Mouse (Mus musculus) pancreas, adult 10 weeks (tissue): ENCODE measurements around the gene Med12l. TPM values are rescaled to one million over a fixed set of nuclear protein-coding genes. Genes with fewer than 3 reads are reported as not detected.

Experiments
- polyA plus RNA-seq: library from polyadenylated mRNA; stranded (reverse); fragments of 350-450 nt; fragmentation: Illumina TruSeq; extraction: RNeasy Lipid Tissue Mini Kit (QIAGEN cat#74804); gene quantifications from one replicate; pipeline ENCODE4 v1.2.3, GENCODE M21; 2015; ENCODE audit warnings: low read depth, low replicate concordance; ENCODE audit not compliant: insufficient read depth

The Med12l gene
- 0.42 TPM for polyA plus RNA-seq

GRCm38 (mm10) chr3:59005271-59005995 lies at the start of gene Med12l:
TSS of gene Med12l (plus strand) at chr3:59005825.

GRCm38 (mm10) chr3:59101218-59101986 lies 95.8 kb downstream of the Med12l start, which contains the start of gene Gpr171:
TSS of gene Gpr171 (minus strand) at chr3:59101821.

GRCm38 (mm10) chr3:59153424-59153823 lies 147.8 kb downstream of the Med12l start, which contains the start of gene P2ry14:
TSS of gene P2ry14 (minus strand) at chr3:59153618.

DNA sequence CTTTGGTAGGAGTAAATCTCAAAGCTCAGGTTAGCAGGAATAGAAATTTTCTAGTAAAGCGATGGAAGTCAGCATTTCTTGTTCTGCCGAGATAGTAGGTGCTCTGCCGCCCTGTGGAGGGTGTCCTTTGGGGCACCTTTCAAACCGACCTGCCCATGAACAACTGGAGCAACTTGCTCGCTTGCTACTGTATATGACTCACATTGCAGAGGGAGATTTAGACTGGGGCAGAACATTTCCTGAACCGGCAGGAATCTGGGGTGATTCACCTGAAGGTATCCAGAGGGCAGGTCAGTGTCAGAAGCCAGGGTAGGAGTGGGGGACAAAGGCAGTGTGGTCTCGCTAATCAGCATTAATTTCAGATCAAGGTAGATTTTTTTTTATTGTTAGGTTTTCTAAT lies 189.3 kb downstream of the Med12l start, which contains the start of gene Gpr87:
Gpr87 (minus strand) TSS at position 167 of the 400 bp plus-strand sequence.

GRCm38 (mm10) chr3:59210727-59211126 lies 205.1 kb downstream of the Med12l start, which contains the start of gene P2ry13:
TSS of gene P2ry13 (minus strand) at chr3:59210882.

GRCm38 (mm10) chr3:59262704-59263103 lies 257.1 kb downstream of the Med12l start, which contains the start of gene P2ry12:
TSS of gene P2ry12 (minus strand) at chr3:59262871.

GRCm38 (mm10) chr3:59344065-59344905 lies 338.7 kb downstream of the Med12l start, which contains the start of gene Igsf10:
TSS of gene Igsf10 (minus strand) at chr3:59344394.

Other genes starting within 250 kb of the Med12l start
- not detected for gene Mindy4b-ps, start 183.5 kb upstream of the Med12l start, polyA plus RNA-seq
- gene Clrn1, start 120.5 kb upstream of the Med12l start, polyA plus RNA-seq = not detected
- not detected for gene Gpr171, start 96.0 kb downstream of the Med12l start, polyA plus RNA-seq
- 6.7 TPM for gene P2ry14, start 147.8 kb downstream of the Med12l start, polyA plus RNA-seq
- not detected for gene Gpr87, start 189.3 kb downstream of the Med12l start, polyA plus RNA-seq
- gene P2ry13, start 205.1 kb downstream of the Med12l start, polyA plus RNA-seq = 1.1 TPM